Mouse (Mus musculus): ENCODE results near the gene Adipoq.

DNA sequence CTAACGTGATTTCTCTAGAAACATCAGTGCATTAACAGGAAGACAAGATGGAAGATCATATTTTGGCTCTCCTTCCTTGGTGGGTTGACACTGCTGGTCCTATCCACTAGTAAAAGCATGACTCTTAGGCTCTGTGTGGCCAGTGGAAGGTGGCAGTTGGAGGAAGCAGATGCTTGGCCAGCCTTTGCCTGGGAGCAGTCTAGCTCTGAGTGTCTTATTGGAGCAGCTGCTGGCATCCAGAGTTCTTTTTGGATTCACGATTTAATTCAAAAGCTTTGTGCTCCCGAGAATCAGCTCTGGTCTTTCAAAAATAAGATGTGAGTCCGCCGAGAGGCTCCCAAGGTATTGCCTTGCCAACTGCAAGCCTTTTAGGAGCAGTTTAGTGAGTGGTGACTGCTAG is 1.1 kb upstream of the Adipoq start:
- TF ChIP-seq ZNF384 (IDR thresholded peaks at IDR 0.05; ENCODE audit: low read depth, low read length) (no peak), MAX (IDR thresholded peaks at IDR 0.05; ENCODE audit: low read length) (no peak), HCFC1 (IDR thresholded peaks at IDR 0.05; ENCODE audit: low read depth, low read length) (no peak), POLR2A (IDR thresholded peaks at IDR 0.05; ENCODE audit: low read depth, low read length) (no peak), PAX5 (IDR thresholded peaks at IDR 0.05; ENCODE audit: low read length) (no peak), E2F4 (IDR thresholded peaks at IDR 0.05; ENCODE audit: insufficient replicate concordance, low read depth, low read length) (no peak), ZMIZ1 (IDR thresholded peaks at IDR 0.05; ENCODE audit: low read depth, low read length) (no peak), EP300 (IDR thresholded peaks at IDR 0.05; ENCODE audit: low read length) (no peak), NELFE (IDR thresholded peaks at IDR 0.05; ENCODE audit: low read depth, low read length) (no peak), BHLHE40 (IDR thresholded peaks at IDR 0.05; ENCODE audit: low read depth, low read length) (no peak), USF1 (IDR thresholded peaks at IDR 0.05; ENCODE audit: low read depth, low read length) (no peak), MAZ (IDR thresholded peaks at IDR 0.05; ENCODE audit: low read depth, low read length) (no peak), CHD1 (IDR thresholded peaks at IDR 0.05; ENCODE audit: low read depth, low read length) (no peak)
